Mouse (Mus musculus) left cerebral cortex, postnatal 36 days (tissue): ENCODE measurements around the gene Kdelr1. TPM values are rescaled to one million over a fixed set of nuclear protein-coding genes. Genes with fewer than 3 reads are reported as not detected.

Experiments
- DNase-seq, 2 experiments: peaks; one replicate each; pipeline ENCODE4 v3.0.0; 2021 to 2022; ENCODE audit warnings: low spot score in 2 of 2, mixed read lengths in 1 of 2
- intact Hi-C: fragments of 180-260 bp; cut with DNase I; formaldehyde crosslinking; loops from one replicate; pipeline ENCODE4 v1.15.1; 2025
- total RNA-seq, 2 experiments: library from RNA; stranded (reverse); gene quantifications; 2 replicates each; pipeline ENCODE4 v1.2.3; 2021

Gene Kdelr1
- total RNA-seq, 2 experiments from 2014 or later: 71.0 to 80.0 TPM

GRCm38 (mm10) chr7:45909145-45909544 lies 36.6 kb downstream of the Kdelr1 start:
- no peak for DNase-seq
- intact Hi-C loops: no loop called here

GRCm38 (mm10) chr7:45914067-45914466 lies 41.5 kb downstream of the Kdelr1 start:
- DNase-seq: no peak
- intact Hi-C loops: no loop called here

- intact Hi-C loops: no loop called here
Measured at GRCm38 (mm10) chr7:45915011-45915410, 42.4 kb downstream of the Kdelr1 start.

GRCm38 (mm10) chr7:45916056-45917003 lies 43.8 kb downstream of the Kdelr1 start:
- intact Hi-C loops: no loop called here
- DNase-seq: peak; percentile 57 to 70

More at GRCm38 (mm10) chr7:45915011-45915410, 42.4 kb downstream of the Kdelr1 start:
- no peak for DNase-seq

- intact Hi-C loops: no loop called here
Measured at GRCm38 (mm10) chr7:45917004-45917704, 44.6 kb downstream of the Kdelr1 start.

GRCm38 (mm10) chr7:45917926-45918325 lies 45.4 kb downstream of the Kdelr1 start:
- intact Hi-C loops: no loop called here
- DNase-seq: no peak

More at GRCm38 (mm10) chr7:45917004-45917704, 44.6 kb downstream of the Kdelr1 start:
- DNase-seq: no peak

- intact Hi-C loops: no loop called here
- DNase-seq: no peak
Measured at GRCm38 (mm10) chr7:45919083-45919671, 46.6 kb downstream of the Kdelr1 start.

- DNase-seq: no peak
- intact Hi-C loops: no loop called here
Measured at GRCm38 (mm10) chr7:45919761-45920160, 47.2 kb downstream of the Kdelr1 start.

- intact Hi-C loops: no loop called here
- DNase-seq: no peak
Measured at GRCm38 (mm10) chr7:45920583-45921241, 48.1 kb downstream of the Kdelr1 start.

GRCm38 (mm10) chr7:45921242-45921621 lies 48.7 kb downstream of the Kdelr1 start, which contains the start of gene Emp3:
Gene Emp3, minus strand, starts transcription at chr7:45921404.
- intact Hi-C loops: no loop called here
- DNase-seq: no peak

- DNase-seq: no peak
- intact Hi-C loops: no loop called here
Measured at GRCm38 (mm10) chr7:45921950-45922600, 49.5 kb downstream of the Kdelr1 start.

- intact Hi-C loops: no loop called here
- peak; percentile 92 to 93 for DNase-seq
Measured at GRCm38 (mm10) chr7:45922928-45923761, 50.6 kb downstream of the Kdelr1 start.

GRCm38 (mm10) chr7:45923762-45924428 lies 51.3 kb downstream of the Kdelr1 start, which contains the start of gene Ccdc114:
Gene Ccdc114, plus strand, starts transcription at chr7:45924072.
- no peak for DNase-seq
- intact Hi-C loops: no loop called here

- intact Hi-C loops: no loop called here
- DNase-seq: no peak
Measured at GRCm38 (mm10) chr7:45924429-45924816, 51.9 kb downstream of the Kdelr1 start.

- intact Hi-C loops: no loop called here
- no peak for DNase-seq
Measured at GRCm38 (mm10) chr7:45928626-45929295, 56.2 kb downstream of the Kdelr1 start.

- intact Hi-C loops: no loop called here
- DNase-seq: no peak
Measured at GRCm38 (mm10) chr7:45929688-45930087, 57.1 kb downstream of the Kdelr1 start.
